Mouse (Mus musculus): ENCODE data around the gene Limch1.

Limch1 gene

GRCm38 (mm10) chr5:67099393-67100271 is 354.0 kb downstream of the Limch1 start:
- DNase-seq (ENCODE audit: low spot score in 2 of 2) = no peak

GRCm38 (mm10) chr5:67100564-67101394 is 355.2 kb downstream of the Limch1 start:
- DNase-seq (ENCODE audit: low spot score in 2 of 2) = no peak

GRCm38 (mm10) chr5:67101395-67101760 is 355.8 kb downstream of the Limch1 start:
- no peak for DNase-seq (ENCODE audit: low spot score in 2 of 2)

DNA sequence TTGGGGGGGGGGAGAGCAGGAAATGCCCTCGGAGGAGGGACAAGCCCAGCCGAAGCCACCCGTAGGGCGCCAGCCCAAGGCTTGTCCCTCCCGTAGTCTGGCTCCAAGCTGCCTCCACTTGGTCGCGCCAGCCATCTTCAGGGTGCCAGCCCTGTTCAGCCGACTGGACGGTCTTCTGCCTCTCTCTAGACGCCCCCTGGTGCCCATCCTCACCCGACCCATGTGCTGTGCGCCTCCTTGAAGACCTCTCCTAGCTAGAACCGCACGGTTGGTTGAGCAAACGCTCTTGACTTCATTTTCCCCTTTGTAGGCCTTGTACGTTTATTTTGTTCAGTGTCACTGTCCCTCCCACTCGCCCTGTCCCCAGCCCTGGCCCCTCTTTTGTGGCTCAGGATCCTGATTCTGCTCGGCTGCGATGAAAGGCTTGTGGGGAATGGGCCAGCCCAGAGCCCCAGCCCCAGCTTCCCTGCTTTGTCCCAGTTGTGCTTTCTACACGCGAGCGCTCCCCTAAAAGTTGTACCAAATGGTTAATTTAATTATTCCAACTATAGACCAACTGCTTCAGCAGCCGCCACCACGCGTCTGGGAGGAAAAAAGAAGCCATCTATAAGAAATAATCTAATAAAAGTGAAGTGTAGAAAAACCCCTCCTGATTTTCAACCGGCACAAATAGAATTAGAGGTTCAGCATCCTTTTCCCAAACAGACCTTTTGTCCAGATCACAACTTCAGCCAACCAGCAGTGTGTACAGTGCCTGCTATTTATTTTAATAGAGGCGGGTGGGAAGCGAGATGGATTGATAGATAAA is 356.4 kb downstream of the Limch1 start:
- DNase-seq (ENCODE audit: low spot score in 2 of 2) = no peak

- no peak for DNase-seq (ENCODE audit: low spot score in 2 of 2)
Observed at GRCm38 (mm10) chr5:67103016-67103415, 357.4 kb downstream of the Limch1 start.

DNA sequence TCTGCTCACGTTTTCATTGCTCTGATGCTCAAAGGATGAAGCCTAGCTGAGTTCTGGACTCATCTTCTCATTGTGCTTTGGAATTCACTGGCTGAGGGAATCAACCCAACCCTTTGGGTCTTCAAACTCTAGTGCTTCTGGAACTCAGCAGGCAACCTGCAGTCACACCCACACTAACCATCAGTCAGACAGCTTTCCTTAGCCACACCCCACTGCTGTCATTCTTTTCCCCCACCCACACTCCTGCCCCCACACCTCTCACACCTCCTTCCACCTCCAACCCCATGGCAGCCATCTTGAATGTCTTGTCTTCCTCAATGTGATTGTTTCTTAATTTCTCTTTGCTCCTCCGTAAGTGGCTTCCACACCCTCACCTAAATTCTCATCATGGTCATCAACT is 360.6 kb downstream of the Limch1 start:
- DNase-seq (ENCODE audit: low spot score in 2 of 2) = no peak
